Mouse (Mus musculus) limb, embryonic 13.5 days (tissue): ENCODE data around the gene Armc10. TPM values are rescaled to one million over a fixed set of nuclear protein-coding genes. Genes with fewer than 3 reads are reported as not detected.

ENCODE experiments used
- ATAC-seq: fragments of 200-750 bp; cut with Nextera tagmentation; 2 replicates; pipeline ENCODE4 v1.8.0; 2017; ENCODE audit warnings: low read depth, moderate number of reproducible peaks, moderate TSS enrichment; ENCODE audit not compliant: low FRiP score
- H3K27ac ChIP-seq: fragments of 300-500 bp; sonication (generic); 2 replicates; pipeline ENCODE4 v1.5.1; 2015; ENCODE audit warnings: inconsistent platforms, mild to moderate bottlenecking, moderate library complexity
- H3K27me3 ChIP-seq: fragments of 300-500 bp; sonication (generic); 2 replicates; pipeline ENCODE4 v1.6.1; 2015; ENCODE audit warnings: mild to moderate bottlenecking, inconsistent platforms
- H3K36me3 ChIP-seq: fragments of 300-500 bp; sonication (generic); 2 replicates; pipeline ENCODE4 v1.6.1; 2015; ENCODE audit warnings: inconsistent platforms, mild to moderate bottlenecking, moderate library complexity
- H3K4me1 ChIP-seq: fragments of 300-500 bp; sonication (generic); 2 replicates; pipeline ENCODE4 v1.6.1; 2015; ENCODE audit warnings: inconsistent platforms
- H3K4me2 ChIP-seq: fragments of 300-500 bp; sonication (generic); replicated peaks from 2 replicates; pipeline ENCODE4 v1.6.1; 2015; ENCODE audit warnings: inconsistent platforms, mild to moderate bottlenecking, moderate library complexity
- H3K4me3 ChIP-seq: fragments of 300-500 bp; sonication (generic); 2 replicates; pipeline ENCODE4 v1.5.1; 2015; ENCODE audit warnings: moderate library complexity, mild to moderate bottlenecking, inconsistent platforms
- H3K9ac ChIP-seq: fragments of 300-500 bp; sonication (generic); 2 replicates; pipeline ENCODE4 v1.6.1; 2015; ENCODE audit warnings: mild to moderate bottlenecking, inconsistent platforms
- H3K9me3 ChIP-seq: fragments of 300-500 bp; sonication (generic); 2 replicates; pipeline ENCODE4 v1.6.1; 2016; ENCODE audit warnings: inconsistent platforms
- WGBS: fragments of 180-500 bp; shearing (Covaris S2); methylation state at CpG from one replicate; pipeline ENCODE4 v1.1.7; 2015; 5-methylcytosine and 5-hydroxymethylcytosine counted together
- polyA plus RNA-seq: library from polyadenylated mRNA; unstranded; fragments of >200 nt; fragmentation: Nextera tagmentation; extraction: Ambion mirVana; gene quantifications from 2 replicates; pipeline ENCODE4 v1.2.1, GENCODE M21; 2015

Gene Armc10
- polyA plus RNA-seq, 1 experiment from 2014 or later, result 54.4 TPM

GRCm38 (mm10) chr5:21672812-21673635, 27.4 kb downstream of the Armc10 start:
- 46% methylated on average over 23 of the region's 23 CpGs for WGBS
- no peak overlapping the region for H3K4me3 ChIP-seq
- peaks cover 7% of the 10 kb centered on the region for H3K4me1 ChIP-seq
- no peaks in the 10 kb centered on the region for H3K27me3 ChIP-seq
- H3K4me2 ChIP-seq, result peak overlapping the region; percentile 46
- H3K9ac ChIP-seq, result no peak overlapping the region
- no peak overlapping the region for H3K27ac ChIP-seq
- H3K9me3 ChIP-seq, result no peaks in the 10 kb centered on the region; the same call in 1 of the 2 replicates
- H3K36me3 ChIP-seq, result peaks cover 8% of the 10 kb centered on the region
- no peak for ATAC-seq

GRCm38 (mm10) chr5:21673742-21674141, 28.1 kb downstream of the Armc10 start:
- Histone ChIP-seq H3K27ac (no peak overlapping the region), H3K4me1 (peaks cover 6% of the 10 kb centered on the region; the same call in 1 of the 2 replicates), H3K4me3 (no peak overlapping the region), H3K27me3 (no peaks in the 10 kb centered on the region), H3K9me3 (no peaks in the 10 kb centered on the region; the same call in 1 of the 2 replicates), H3K9ac (no peak overlapping the region), H3K36me3 (peaks cover 8% of the 10 kb centered on the region), H3K4me2 (no peak overlapping the region)
- ATAC-seq, result no peak
- WGBS, result 62% methylated on average over 9 of the region's 9 CpGs

- Histone ChIP-seq H3K4me2 (no peak overlapping the region), H3K9me3 (no peaks in the 10 kb centered on the region; the same call in 1 of the 2 replicates), H3K4me1 (peaks cover 6% of the 10 kb centered on the region; the same call in 1 of the 2 replicates), H3K27me3 (no peaks in the 10 kb centered on the region), H3K9ac (no peak overlapping the region), H3K36me3 (peaks cover 8% of the 10 kb centered on the region), H3K4me3 (no peak overlapping the region), H3K27ac (no peak overlapping the region)
- 74% methylated on average over 12 of the region's 12 CpGs for WGBS
- no peak for ATAC-seq
These were observed 29.4 kb downstream of the Armc10 start for GRCm38 (mm10) chr5:21675019-21675418.

GRCm38 (mm10) chr5:21675494-21675893, 29.9 kb downstream of the Armc10 start:
- Histone ChIP-seq H3K9me3 (no peaks in the 10 kb centered on the region; the same call in 1 of the 2 replicates), H3K27me3 (no peaks in the 10 kb centered on the region), H3K27ac (no peak overlapping the region), H3K4me3 (no peak overlapping the region), H3K9ac (no peak overlapping the region), H3K4me2 (no peak overlapping the region), H3K4me1 (peaks cover 6% of the 10 kb centered on the region; the same call in 1 of the 2 replicates), H3K36me3 (peaks cover 8% of the 10 kb centered on the region)
- ATAC-seq, result no peak
- WGBS, result 96% methylated on average over 23 of the region's 23 CpGs

GRCm38 (mm10) chr5:21677939-21678338, 32.3 kb downstream of the Armc10 start:
- Histone ChIP-seq H3K9ac (no peak overlapping the region), H3K9me3 (no peaks in the 10 kb centered on the region; the same call in 1 of the 2 replicates), H3K4me1 (peaks cover 6% of the 10 kb centered on the region; the same call in 1 of the 2 replicates), H3K4me3 (no peak overlapping the region), H3K4me2 (no peak overlapping the region), H3K27me3 (no peaks in the 10 kb centered on the region), H3K27ac (no peak overlapping the region), H3K36me3 (peaks cover 8% of the 10 kb centered on the region)
- no peak for ATAC-seq
- 86% methylated on average over 6 of the region's 6 CpGs for WGBS

- H3K4me2 ChIP-seq, result no peak overlapping the region
- H3K9ac ChIP-seq, result no peak overlapping the region
- ATAC-seq, result no peak
- H3K9me3 ChIP-seq, result no peaks in the 10 kb centered on the region; the same call in 1 of the 2 replicates
- no peak overlapping the region for H3K4me3 ChIP-seq
- H3K4me1 ChIP-seq, result peaks cover 3% of the 10 kb centered on the region; the same call in 1 of the 2 replicates
- H3K27ac ChIP-seq, result no peak overlapping the region
- peaks cover 8% of the 10 kb centered on the region for H3K36me3 ChIP-seq
- no peaks in the 10 kb centered on the region for H3K27me3 ChIP-seq
- WGBS, result 92% methylated on average over 9 of the region's 9 CpGs
These were observed 32.8 kb downstream of the Armc10 start for GRCm38 (mm10) chr5:21678363-21678762.

- no peak overlapping the region for H3K27ac ChIP-seq
- H3K36me3 ChIP-seq, result peaks cover 8% of the 10 kb centered on the region
- no peak overlapping the region for H3K9ac ChIP-seq
- 81% methylated on average over 4 of the region's 4 CpGs for WGBS
- no peaks in the 10 kb centered on the region for H3K27me3 ChIP-seq
- H3K4me2 ChIP-seq, result no peak overlapping the region
- no peak for ATAC-seq
- H3K9me3 ChIP-seq, result no peaks in the 10 kb centered on the region; the same call in 1 of the 2 replicates
- no peak overlapping the region for H3K4me3 ChIP-seq
- no peaks in the 10 kb centered on the region for H3K4me1 ChIP-seq
These were observed 34.4 kb downstream of the Armc10 start for GRCm38 (mm10) chr5:21680029-21680428.

GRCm38 (mm10) chr5:21680940-21681339, 35.3 kb downstream of the Armc10 start:
- no peak for ATAC-seq

GRCm38 (mm10) chr5:21683811-21684210, 38.2 kb downstream of the Armc10 start:
- Histone ChIP-seq H3K4me2 (no peak overlapping the region), H3K4me3 (no peak overlapping the region), H3K4me1 (no peaks in the 10 kb centered on the region), H3K9ac (no peak overlapping the region), H3K27me3 (no peaks in the 10 kb centered on the region), H3K9me3 (no peaks in the 10 kb centered on the region), H3K36me3 (no peaks in the 10 kb centered on the region), H3K27ac (no peak overlapping the region)
- ATAC-seq, result no peak
- 93% methylated on average over 9 of the region's 9 CpGs for WGBS

More at GRCm38 (mm10) chr5:21680940-21681339, 35.3 kb downstream of the Armc10 start:
- Histone ChIP-seq H3K4me3 (no peak overlapping the region), H3K9ac (no peak overlapping the region), H3K27me3 (no peaks in the 10 kb centered on the region), H3K36me3 (0 out of 2 replicates have a peak, but pooled peaks cover under 1% of the 10 kb centered on the region), H3K4me1 (no peaks in the 10 kb centered on the region), H3K9me3 (no peaks in the 10 kb centered on the region; the same call in 1 of the 2 replicates), H3K4me2 (no peak overlapping the region), H3K27ac (no peak overlapping the region)
- 84% methylated on average over 5 of the region's 5 CpGs for WGBS

- no peak overlapping the region for H3K4me2 ChIP-seq
- 64% methylated on average over 10 of the region's 10 CpGs for WGBS
- no peak for ATAC-seq
These were observed 39.4 kb downstream of the Armc10 start for GRCm38 (mm10) chr5:21685001-21685400.

GRCm38 (mm10) chr5:21687042-21687441, 41.4 kb downstream of the Armc10 start:
- Histone ChIP-seq H3K4me2 (no peak overlapping the region), H3K9ac (no peak overlapping the region), H3K4me3 (no peak overlapping the region), H3K27me3 (no peaks in the 10 kb centered on the region), H3K36me3 (no peaks in the 10 kb centered on the region), H3K9me3 (no peaks in the 10 kb centered on the region), H3K4me1 (no peaks in the 10 kb centered on the region), H3K27ac (no peak overlapping the region)
- WGBS, result 77% methylated on average over 4 of the region's 4 CpGs
- no peak for ATAC-seq

More at GRCm38 (mm10) chr5:21685001-21685400, 39.4 kb downstream of the Armc10 start:
- Histone ChIP-seq H3K4me1 (no peaks in the 10 kb centered on the region), H3K4me3 (no peak overlapping the region), H3K9ac (no peak overlapping the region), H3K27me3 (no peaks in the 10 kb centered on the region), H3K27ac (no peak overlapping the region), H3K36me3 (no peaks in the 10 kb centered on the region), H3K9me3 (no peaks in the 10 kb centered on the region)

GRCm38 (mm10) chr5:21692230-21692629, 46.6 kb downstream of the Armc10 start:
- no peak overlapping the region for H3K4me3 ChIP-seq
- H3K36me3 ChIP-seq, result no peaks in the 10 kb centered on the region
- H3K9ac ChIP-seq, result no peak overlapping the region
- no peaks in the 10 kb centered on the region for H3K9me3 ChIP-seq
- no peaks in the 10 kb centered on the region for H3K4me1 ChIP-seq
- WGBS, result 96% methylated on average over 5 of the region's 5 CpGs
- ATAC-seq, result no peak
- no peak overlapping the region for H3K4me2 ChIP-seq
- H3K27me3 ChIP-seq, result no peaks in the 10 kb centered on the region
- H3K27ac ChIP-seq, result no peak overlapping the region
